Mouse (Mus musculus) stomach, embryonic 16.5 days (tissue): ENCODE results near the gene Zfp882. TPM values are rescaled to one million over a fixed set of nuclear protein-coding genes. Genes with fewer than 3 reads are reported as not detected.
"Not testable (repeated sequence)": the region's sequence is repeated elsewhere in the genome, so short reads cannot be mapped to it uniquely, and the experiment has no call there.

Experiments
- ATAC-seq: fragments of 200-750 bp; cut with Nextera tagmentation; 2 replicates; pipeline ENCODE4 v1.8.0; 2017; ENCODE audit warnings: moderate number of reproducible peaks, moderate TSS enrichment; ENCODE audit not compliant: insufficient read depth, low FRiP score
- H3K27ac ChIP-seq: fragments of 300-500 bp; sonication (generic); 2 replicates; pipeline ENCODE4 v1.5.1; 2014; ENCODE audit warnings: low read length
- H3K27me3 ChIP-seq: fragments of 300-500 bp; sonication (generic); 2 replicates; pipeline ENCODE4 v1.6.1; 2014; ENCODE audit warnings: low read length, control low read depth, mixed read lengths; ENCODE audit not compliant: control insufficient read depth, insufficient read depth
- H3K36me3 ChIP-seq: fragments of 300-500 bp; sonication (generic); 2 replicates; pipeline ENCODE4 v1.6.1; 2014; ENCODE audit warnings: low read length; ENCODE audit not compliant: control insufficient read depth, insufficient read depth
- H3K4me1 ChIP-seq: fragments of 300-500 bp; sonication (generic); 2 replicates; pipeline ENCODE4 v1.6.1; 2014; ENCODE audit warnings: low read length, control low read depth, mixed read lengths; ENCODE audit not compliant: control insufficient read depth, insufficient read depth
- H3K4me2 ChIP-seq: fragments of 300-500 bp; sonication (generic); 2 replicates; pipeline ENCODE4 v1.6.1; 2014; ENCODE audit warnings: low read depth, low read length, mixed read lengths
- H3K4me3 ChIP-seq: fragments of 300-500 bp; sonication (generic); replicated peaks from 2 replicates; pipeline ENCODE4 v1.5.1; 2014; ENCODE audit warnings: mild to moderate bottlenecking, low read length
- H3K9ac ChIP-seq: fragments of 300-500 bp; sonication (generic); 2 replicates; pipeline ENCODE4 v1.6.1; 2014; ENCODE audit warnings: low read length
- H3K9me3 ChIP-seq: fragments of 300-500 bp; sonication (generic); replicated peaks from 2 replicates; pipeline ENCODE4 v1.6.1; 2016; ENCODE audit warnings: low read length, control low read depth; ENCODE audit not compliant: control insufficient read depth
- WGBS: fragments of 180-500 bp; shearing (Covaris S2); extraction: QIAGEN DNeasy Blood & Tissue Kit; methylation state at CpG from one replicate; pipeline ENCODE4 v1.1.7; 2014; 5-methylcytosine and 5-hydroxymethylcytosine counted together
- polyA plus RNA-seq: library from polyadenylated mRNA; unstranded; fragments of >200 nt; fragmentation: Nextera tagmentation; extraction: Ambion mirVana; gene quantifications from 2 replicates; pipeline ENCODE4 v1.2.1, GENCODE M21; 2015

The Zfp882 gene
- polyA plus RNA-seq, 1 experiment from 2014 or later: 3.6 TPM

DNA sequence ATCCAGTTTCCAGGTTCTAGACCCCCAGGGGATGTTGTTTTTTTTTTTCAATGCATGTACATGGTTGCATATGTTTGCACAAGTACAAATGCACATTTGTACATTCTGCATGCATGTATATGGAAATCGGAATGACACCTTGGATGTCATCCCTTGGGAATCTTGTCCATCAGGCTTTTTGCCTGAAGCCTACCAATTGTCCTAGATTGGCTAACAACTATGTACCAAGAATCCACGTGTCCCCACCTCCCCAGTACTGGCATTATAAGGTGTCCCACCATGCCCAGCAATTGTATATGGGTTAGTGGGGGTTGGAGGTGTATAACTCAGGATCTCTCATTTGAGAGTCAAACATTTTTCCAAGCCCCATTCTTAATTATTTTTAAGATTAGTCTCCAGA lies 3.9 kb downstream of the Zfp882 start:
- H3K27me3 ChIP-seq: no peaks in the 10 kb centered on the region
- no peak overlapping the region for H3K9ac ChIP-seq
- peaks cover 8% of the 10 kb centered on the region; the same call in 1 of the 2 replicates for H3K36me3 ChIP-seq
- no peak overlapping the region for H3K4me2 ChIP-seq
- no peak overlapping the region for H3K27ac ChIP-seq
- 0 out of 2 replicates have a peak, but pooled peaks cover 4% of the 10 kb centered on the region for H3K9me3 ChIP-seq
- 80% methylated on average over 2 of the region's 2 CpGs for WGBS
- H3K4me1 ChIP-seq: peaks cover 7% of the 10 kb centered on the region; the same call in 1 of the 2 replicates
- ATAC-seq: no peak
- H3K4me3 ChIP-seq: no peak overlapping the region

DNA sequence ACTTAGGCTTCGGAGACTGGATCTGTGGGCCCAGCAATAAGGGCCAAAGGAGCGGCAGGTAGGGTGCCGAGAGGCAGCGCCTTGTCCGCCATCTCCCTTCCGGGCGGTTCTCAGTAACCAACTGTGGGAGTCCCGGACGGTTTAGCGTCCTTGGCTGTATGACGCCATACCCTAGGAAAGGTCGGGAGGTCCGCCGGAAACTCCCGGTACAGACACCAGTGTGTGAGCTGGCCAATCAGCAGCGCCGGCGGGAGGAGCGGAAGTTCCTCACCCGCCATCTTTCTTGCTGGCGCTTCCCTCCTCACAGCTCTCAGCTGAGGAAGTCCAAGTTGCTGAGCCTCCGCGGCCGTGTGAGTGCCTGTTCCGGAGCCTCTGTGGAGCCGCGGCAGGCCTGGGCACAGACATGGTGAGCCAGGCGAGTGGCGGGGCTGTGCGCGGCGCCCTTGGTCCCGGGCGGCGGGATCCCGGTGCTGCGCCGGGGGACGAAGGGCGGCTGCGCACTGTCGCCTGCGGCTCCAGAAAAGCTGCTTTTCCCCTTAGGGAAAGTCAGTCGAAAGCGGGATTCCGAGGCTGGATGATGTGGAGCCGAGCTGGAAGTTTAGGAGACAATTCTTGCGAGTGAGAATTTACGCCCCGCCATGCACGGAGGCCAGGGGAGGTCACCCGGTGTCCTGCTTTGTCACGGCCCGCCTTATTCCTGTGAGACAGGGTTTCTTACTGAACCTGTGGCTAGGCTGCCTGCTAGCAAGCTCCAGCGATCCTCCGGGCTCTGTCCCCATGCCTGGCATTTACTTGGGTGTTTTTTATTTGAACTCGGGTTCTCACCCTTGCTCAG lies 14.4 kb downstream of the Zfp882 start:
- under 1% methylated on average over 57 of the region's 57 CpGs for WGBS
- peak overlapping the region; percentile 84 for H3K9ac ChIP-seq
- H3K36me3 ChIP-seq: no peaks in the 10 kb centered on the region
- H3K9me3 ChIP-seq: no peaks in the 10 kb centered on the region
- no peaks in the 10 kb centered on the region for H3K27me3 ChIP-seq
- peaks cover 3% of the 10 kb centered on the region; the same call in 1 of the 2 replicates for H3K4me1 ChIP-seq
- H3K27ac ChIP-seq: peak overlapping the region; percentile 99
- H3K4me3 ChIP-seq: peak overlapping the region; percentile 82
- H3K4me2 ChIP-seq: peak overlapping the region; percentile 77
- peak; percentile 100 for ATAC-seq

DNA sequence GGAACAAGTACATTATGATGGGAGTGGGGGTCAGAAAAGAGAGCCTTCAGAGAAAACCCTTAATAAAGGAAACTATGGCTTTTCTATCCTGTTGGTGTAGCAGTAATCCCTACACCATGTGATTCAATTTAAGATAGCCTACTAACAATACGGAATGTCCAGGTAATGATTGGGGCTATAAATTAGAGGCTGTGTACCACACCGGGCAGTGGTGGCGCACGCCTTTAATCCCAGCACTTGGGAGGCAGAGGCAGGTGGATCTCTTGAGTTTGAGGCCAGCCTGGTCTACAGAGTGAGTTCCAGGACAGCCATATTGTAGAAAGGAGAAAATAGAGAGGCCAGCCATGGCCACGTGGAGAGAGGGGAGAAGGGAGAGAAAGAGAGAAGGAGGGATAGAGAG lies 17.4 kb downstream of the Zfp882 start:
- ATAC-seq: no peak
- H3K9me3 ChIP-seq: no peaks in the 10 kb centered on the region; the same call in 1 of the 2 replicates
- H3K4me1 ChIP-seq: peaks cover 3% of the 10 kb centered on the region; the same call in 1 of the 2 replicates
- H3K27ac ChIP-seq: no peak overlapping the region
- WGBS: 97% methylated on average over 5 of the region's 5 CpGs
- H3K9ac ChIP-seq: no peak overlapping the region
- H3K36me3 ChIP-seq: peaks cover 19% of the 10 kb centered on the region
- H3K4me3 ChIP-seq: no peak overlapping the region
- no peak overlapping the region for H3K4me2 ChIP-seq
- H3K27me3 ChIP-seq: no peaks in the 10 kb centered on the region

DNA sequence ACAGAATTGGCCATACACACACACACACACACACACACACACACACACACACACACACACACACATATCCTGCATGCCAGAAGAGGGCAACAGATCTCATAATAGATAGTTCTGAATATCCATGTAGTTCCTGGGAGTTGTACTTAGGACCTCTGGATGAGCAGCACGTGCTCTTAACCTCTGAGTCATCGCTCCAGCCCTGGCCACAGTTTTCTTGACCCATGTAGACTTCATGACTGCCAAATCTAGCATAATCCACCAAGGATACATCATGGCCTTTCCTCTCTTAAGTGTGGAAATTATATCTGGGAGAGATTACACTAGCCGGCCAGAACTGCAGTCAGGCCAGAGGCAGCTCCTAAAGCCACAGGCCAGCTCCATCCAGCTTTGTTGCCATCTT lies 18.1 kb downstream of the Zfp882 start:
- H3K4me2 ChIP-seq: no peak overlapping the region
- 97% methylated on average over 3 of the region's 3 CpGs for WGBS

DNA sequence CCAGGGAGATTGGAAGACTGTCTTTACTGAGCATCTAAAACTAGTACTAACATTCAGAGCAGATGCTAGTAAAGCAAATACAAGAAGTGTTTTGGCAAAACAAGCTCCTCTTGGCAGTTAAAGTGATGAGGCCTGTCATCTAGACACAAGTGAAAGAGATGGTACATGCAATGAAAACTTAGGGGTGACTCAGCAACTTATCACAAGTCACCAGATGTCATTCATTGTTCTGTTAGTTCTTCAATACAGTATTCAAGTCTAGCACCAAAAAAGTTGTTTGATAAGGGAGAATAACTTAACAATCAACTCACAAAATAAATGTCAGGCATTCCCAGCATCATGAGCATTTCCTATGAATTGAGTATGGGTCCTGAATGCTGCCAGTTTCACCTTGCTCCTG lies 19.4 kb downstream of the Zfp882 start:
- no peak for ATAC-seq
- Histone ChIP-seq H3K4me3 (no peak overlapping the region), H3K4me2 (no peak overlapping the region), H3K4me1 (peaks cover 3% of the 10 kb centered on the region; the same call in 1 of the 2 replicates), H3K27ac (no peak overlapping the region), H3K36me3 (peaks cover 28% of the 10 kb centered on the region), H3K9ac (no peak overlapping the region), H3K27me3 (no peaks in the 10 kb centered on the region), H3K9me3 (no peaks in the 10 kb centered on the region; the same call in 1 of the 2 replicates)

More for the DNA sequence above, 18.1 kb downstream of the Zfp882 start:
- Histone ChIP-seq H3K27ac (no peak overlapping the region), H3K9ac (no peak overlapping the region), H3K27me3 (no peaks in the 10 kb centered on the region), H3K36me3 (peaks cover 26% of the 10 kb centered on the region), H3K9me3 (no peaks in the 10 kb centered on the region; the same call in 1 of the 2 replicates), H3K4me1 (peaks cover 3% of the 10 kb centered on the region; the same call in 1 of the 2 replicates), H3K4me3 (no peak overlapping the region)
- ATAC-seq: no peak

DNA sequence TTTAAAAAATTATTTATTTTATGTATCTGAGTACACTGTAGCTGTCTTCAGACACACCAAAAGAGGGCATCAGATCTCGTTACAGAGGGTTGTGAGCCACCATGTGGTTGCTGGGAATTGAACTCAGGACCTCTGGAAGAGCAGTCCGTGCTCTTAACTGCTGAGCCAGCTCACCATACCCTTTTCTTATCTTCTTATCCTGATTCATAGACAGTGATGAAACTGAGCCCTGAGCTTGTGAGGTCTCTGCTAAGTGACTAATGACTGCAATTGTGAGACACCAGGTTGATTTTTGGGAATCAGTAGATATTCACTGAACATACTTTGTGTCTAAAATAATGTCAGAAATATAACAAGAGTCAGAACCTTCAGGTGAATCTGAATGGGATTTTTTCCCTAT lies 29.6 kb downstream of the Zfp882 start:
- H3K4me3 ChIP-seq, H3K4me1 ChIP-seq, H3K27me3 ChIP-seq, H3K9ac ChIP-seq, H3K9me3 ChIP-seq, ATAC-seq, H3K27ac ChIP-seq, H3K4me2 ChIP-seq, H3K36me3 ChIP-seq: not testable (repeated sequence)
- 74% methylated on average over 2 of the region's 2 CpGs for WGBS

DNA sequence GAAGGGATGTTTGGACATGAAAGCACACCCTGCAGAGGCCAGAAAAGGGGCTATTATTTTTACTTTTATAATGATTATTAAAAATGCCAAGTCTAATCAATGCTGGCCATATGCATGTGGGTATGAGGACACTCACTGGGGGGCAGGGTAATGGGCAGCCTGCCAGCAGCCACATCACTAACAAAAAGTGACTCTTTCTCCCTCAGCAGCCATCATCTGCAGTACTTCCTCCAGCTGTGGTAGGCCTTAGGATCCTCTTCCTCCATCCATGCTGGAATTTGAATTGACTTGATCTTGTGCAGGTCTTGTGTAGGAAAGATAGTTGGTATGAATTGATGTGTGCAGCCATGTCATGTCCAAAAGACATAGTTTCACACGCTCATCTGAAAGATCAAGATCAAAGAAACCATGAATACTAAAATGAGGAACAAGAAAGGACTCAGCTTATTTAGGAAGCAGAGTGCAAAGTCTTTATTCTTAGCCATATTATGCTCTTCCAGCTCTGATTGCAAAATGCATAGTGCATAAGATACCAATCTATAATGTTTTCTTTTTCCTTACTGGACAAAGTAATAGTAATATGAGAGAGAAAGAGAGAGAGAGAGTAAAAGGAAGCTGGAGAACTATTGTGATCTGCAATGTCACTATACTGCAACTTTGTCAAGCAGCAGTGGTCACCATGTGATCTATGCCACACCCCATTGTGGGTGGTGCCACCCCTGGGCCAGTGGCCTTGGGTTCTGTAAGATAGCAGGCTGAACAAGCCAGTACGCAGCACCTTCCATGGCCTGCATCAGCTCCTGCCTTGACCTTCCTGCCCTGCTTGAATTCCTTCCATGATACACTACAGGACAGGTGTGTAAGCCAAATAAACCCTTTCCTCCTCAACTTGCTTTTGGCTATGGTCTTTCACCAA lies 32.1 kb downstream of the Zfp882 start:
- H3K27me3 ChIP-seq: no peaks in the 10 kb centered on the region
- no peak overlapping the region for H3K4me3 ChIP-seq
- H3K27ac ChIP-seq: no peak overlapping the region
- H3K9me3 ChIP-seq: no peaks in the 10 kb centered on the region
- no peak overlapping the region for H3K4me2 ChIP-seq
- ATAC-seq: no peak
- no peaks in the 10 kb centered on the region for H3K36me3 ChIP-seq
- 57% methylated on average over 2 of the region's 2 CpGs for WGBS
- H3K9ac ChIP-seq: no peak overlapping the region
- H3K4me1 ChIP-seq: no peaks in the 10 kb centered on the region

DNA sequence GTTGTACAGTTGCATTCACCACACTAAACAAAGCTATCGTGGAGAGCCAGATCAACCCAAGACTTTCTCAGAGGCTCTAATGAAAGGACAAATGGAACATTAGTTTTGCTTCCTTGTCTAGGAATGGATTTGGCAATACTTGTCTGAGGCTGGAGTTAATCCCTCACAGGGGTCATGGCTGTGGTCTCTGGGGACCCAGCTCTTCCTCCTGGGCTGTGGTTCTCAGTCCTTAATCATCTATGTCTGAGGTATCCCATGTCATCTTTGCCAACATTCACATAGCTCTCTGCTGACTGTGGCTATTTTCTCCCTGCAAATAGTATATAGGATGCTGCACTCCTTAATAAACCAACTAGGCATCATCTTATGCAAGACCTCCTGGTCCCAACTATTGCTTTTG lies 33.4 kb downstream of the Zfp882 start:
- no peaks in the 10 kb centered on the region for H3K36me3 ChIP-seq
- H3K4me1 ChIP-seq: no peaks in the 10 kb centered on the region
- no peak overlapping the region for H3K4me3 ChIP-seq
- ATAC-seq: no peak
- H3K4me2 ChIP-seq: no peak overlapping the region
- no peaks in the 10 kb centered on the region for H3K27me3 ChIP-seq
- WGBS: 76% methylated on average over 1 of the region's 1 CpGs
- no peaks in the 10 kb centered on the region for H3K9me3 ChIP-seq
- no peak overlapping the region for H3K27ac ChIP-seq
- no peak overlapping the region for H3K9ac ChIP-seq

DNA sequence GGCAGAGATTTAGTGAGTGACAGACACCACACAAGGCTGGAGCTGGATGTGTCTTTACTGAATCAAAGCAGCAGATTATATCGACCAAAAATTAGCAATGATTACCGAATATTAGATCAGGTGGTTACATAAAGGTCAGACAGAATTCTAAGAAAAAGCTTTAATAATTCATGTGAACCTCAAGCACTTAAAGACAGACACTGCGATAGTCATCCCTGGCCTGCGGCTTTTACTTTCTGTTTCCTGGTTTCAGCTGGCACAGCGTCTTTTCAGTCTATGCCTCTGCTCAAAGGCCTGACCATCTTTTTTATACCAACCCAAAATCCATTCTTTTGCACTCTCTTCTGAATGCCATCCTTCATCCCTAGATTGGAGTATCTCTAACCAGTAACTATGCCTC lies 40.2 kb downstream of the Zfp882 start:
- Histone ChIP-seq H3K27me3 (no peaks in the 10 kb centered on the region), H3K4me3 (no peak overlapping the region), H3K36me3 (no peaks in the 10 kb centered on the region), H3K9ac (no peak overlapping the region), H3K4me2 (no peak overlapping the region), H3K9me3 (no peaks in the 10 kb centered on the region), H3K27ac (no peak overlapping the region), H3K4me1 (peaks cover 8% of the 10 kb centered on the region)
- no peak for ATAC-seq
- 88% methylated on average over 5 of the region's 5 CpGs for WGBS
